Mouse (Mus musculus) urinary bladder, adult 2 months (tissue): ENCODE data around the gene Senp7. TPM values are rescaled to one million over a fixed set of nuclear protein-coding genes. Genes with fewer than 3 reads are reported as not detected.
"Not testable (repeated sequence)": the region's sequence is repeated elsewhere in the genome, so short reads cannot be mapped to it uniquely, and the experiment has no call there.

Source experiments
- DNase-seq: peaks from one replicate; pipeline ENCODE4 v3.0.0; 2022; ENCODE audit warnings: low spot score
- polyA plus RNA-seq: library from polyadenylated mRNA; depleted of rRNA; stranded (reverse); fragments of >200 nt; gene quantifications from 2 replicates; pipeline ENCODE4 v1.2.3, GENCODE M21; 2012; rRNA removed

Senp7 gene
- polyA plus RNA-seq, 1 experiment: 11.7 TPM

GRCm38 (mm10) chr16:56137672-56138071 is 89.5 kb downstream of the Senp7 start:
- not testable (repeated sequence) for DNase-seq

GRCm38 (mm10) chr16:56139921-56140320 is 91.8 kb downstream of the Senp7 start:
- DNase-seq: no peak

GRCm38 (mm10) chr16:56144876-56145555 is 96.9 kb downstream of the Senp7 start:
- DNase-seq: no peak

- DNase-seq: no peak
These were observed 99.5 kb downstream of the Senp7 start for GRCm38 (mm10) chr16:56147679-56148078.

- DNase-seq: no peak
These were observed 115.3 kb downstream of the Senp7 start for GRCm38 (mm10) chr16:56163466-56163865.

- DNase-seq: no peak
These were observed 122.1 kb downstream of the Senp7 start for GRCm38 (mm10) chr16:56170247-56170646.

GRCm38 (mm10) chr16:56175867-56176581 is 127.9 kb downstream of the Senp7 start:
- no peak for DNase-seq

GRCm38 (mm10) chr16:56186863-56187262 is 138.7 kb downstream of the Senp7 start:
- no peak for DNase-seq

GRCm38 (mm10) chr16:56188198-56188597 is 140.1 kb downstream of the Senp7 start:
- no peak for DNase-seq

GRCm38 (mm10) chr16:56204051-56204450 is 155.9 kb downstream of the Senp7 start, which contains the start of gene Impg2:
Gene Impg2 (plus strand): TSS chr16:56204313.
- DNase-seq: no peak

- DNase-seq: no peak
These were observed 164.6 kb downstream of the Senp7 start for GRCm38 (mm10) chr16:56212740-56213139.

GRCm38 (mm10) chr16:56227686-56228085 is 179.5 kb downstream of the Senp7 start:
- no peak for DNase-seq

GRCm38 (mm10) chr16:56229455-56229854 is 181.3 kb downstream of the Senp7 start:
- DNase-seq: no peak

- no peak for DNase-seq
These were observed 183.2 kb downstream of the Senp7 start for GRCm38 (mm10) chr16:56231300-56231699.

GRCm38 (mm10) chr16:56232736-56233135 is 184.6 kb downstream of the Senp7 start:
- DNase-seq: no peak

Other genes with a start within 250 kb of the Senp7 start
- gene Nfkbiz, start 209.4 kb upstream of the Senp7 start, polyA plus RNA-seq: 10.3 and 10.8 TPM in 2 replicates
- 3.9 and 4.4 TPM in 2 replicates for gene Nxpe3, start 153.1 kb upstream of the Senp7 start, polyA plus RNA-seq
- 3.0 and 3.7 TPM in 2 replicates for gene Cep97, start 113.5 kb upstream of the Senp7 start, polyA plus RNA-seq
- gene Rpl24, start 82.1 kb upstream of the Senp7 start, polyA plus RNA-seq: 872 and 875 TPM in 2 replicates
- gene Zbtb11, start 74.5 kb upstream of the Senp7 start, polyA plus RNA-seq: 11.7 and 11.8 TPM in 2 replicates
- gene Pcnp, start 18.6 kb upstream of the Senp7 start, polyA plus RNA-seq: 79.2 and 94.9 TPM in 2 replicates
- 8.6 and 9.1 TPM in 2 replicates for gene Trmt10c, start 10.5 kb upstream of the Senp7 start, polyA plus RNA-seq
- 0.26 and 0.28 TPM in 2 replicates for gene Impg2, start 156.0 kb downstream of the Senp7 start, polyA plus RNA-seq